Mouse (Mus musculus) lung, postnatal 14 days (tissue): ENCODE measurements at regions not wholly inside any gene's neighbourhood (a gene's known extent, or its start where the extent isn't known, plus 50 kb on each side); places are given as distances from the start of the nearest gene placed in this dataset.

ENCODE experiments used
- DNase-seq: peaks from one replicate; pipeline ENCODE4 v3.0.0; 2021

- DNase-seq = peak; percentile 7
Observed at GRCm38 (mm10) chr3:154513566-154513965, 82.9 kb upstream of the Cryz start.

DNA sequence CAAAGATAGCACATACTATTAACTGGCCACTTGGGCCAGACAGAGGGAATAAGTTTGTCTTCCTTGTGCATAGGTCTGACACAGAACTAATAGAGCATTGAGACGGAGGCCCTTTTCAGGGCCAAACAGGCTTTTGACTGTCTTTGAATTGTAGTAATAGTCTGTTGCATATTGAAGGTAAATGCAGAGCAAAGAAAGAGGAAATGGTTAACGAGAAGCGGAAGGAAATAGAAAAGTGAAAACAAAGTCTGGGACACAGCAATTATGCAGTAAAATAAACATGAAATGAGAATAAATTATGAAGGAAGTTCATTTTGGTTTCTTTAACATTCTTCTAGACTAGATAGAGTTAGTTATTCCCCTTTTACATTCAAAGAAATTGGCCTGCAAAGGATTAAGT, 86.4 kb upstream of the Cryz start:
- DNase-seq = no peak

DNA sequence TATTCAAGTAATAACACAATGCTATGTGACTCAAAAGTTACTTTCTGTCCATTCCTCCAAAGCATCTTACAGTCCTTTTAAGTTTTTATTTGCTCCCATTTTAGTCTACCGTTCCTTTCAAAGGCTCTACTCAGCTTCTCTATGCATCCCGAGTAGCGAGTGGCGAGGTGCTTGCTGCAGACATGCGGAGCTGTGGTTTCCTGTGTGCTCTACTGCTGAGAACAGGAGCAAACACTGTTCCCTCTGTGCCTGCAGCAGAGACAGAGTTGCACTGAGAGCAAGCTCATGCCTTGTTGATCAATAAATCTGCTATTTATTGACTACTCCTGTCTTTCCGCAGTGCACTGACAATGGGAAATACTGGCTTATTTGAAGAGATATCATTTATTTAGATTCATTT, 87.1 kb upstream of the Cryz start:
- DNase-seq = no peak

DNA sequence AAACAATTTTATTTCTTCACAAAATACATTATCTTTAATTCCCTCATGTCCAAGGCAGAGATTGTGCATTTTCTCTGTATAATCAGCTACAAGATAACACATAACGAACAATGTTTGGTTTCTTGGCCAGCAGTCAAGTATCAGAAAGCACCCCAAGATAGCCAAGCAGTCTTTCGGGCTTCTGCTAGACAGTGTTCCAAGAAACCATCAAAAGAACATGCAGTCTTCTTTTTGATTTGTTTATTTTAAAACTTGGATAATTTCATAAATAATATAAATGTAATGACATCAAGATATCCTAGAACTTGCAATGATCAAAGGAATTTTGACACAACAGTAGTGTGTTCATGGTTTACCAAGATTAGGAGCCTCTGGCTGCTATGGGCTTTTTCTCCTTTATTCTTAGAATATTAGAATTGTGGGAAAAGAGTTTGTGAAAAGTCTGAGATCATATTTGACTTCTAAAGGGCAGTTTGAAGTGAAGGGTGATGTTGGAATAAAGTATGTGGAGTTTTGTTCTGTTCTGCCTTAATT, 103.1 kb upstream of the Cryz start:
- no peak for DNase-seq

DNA sequence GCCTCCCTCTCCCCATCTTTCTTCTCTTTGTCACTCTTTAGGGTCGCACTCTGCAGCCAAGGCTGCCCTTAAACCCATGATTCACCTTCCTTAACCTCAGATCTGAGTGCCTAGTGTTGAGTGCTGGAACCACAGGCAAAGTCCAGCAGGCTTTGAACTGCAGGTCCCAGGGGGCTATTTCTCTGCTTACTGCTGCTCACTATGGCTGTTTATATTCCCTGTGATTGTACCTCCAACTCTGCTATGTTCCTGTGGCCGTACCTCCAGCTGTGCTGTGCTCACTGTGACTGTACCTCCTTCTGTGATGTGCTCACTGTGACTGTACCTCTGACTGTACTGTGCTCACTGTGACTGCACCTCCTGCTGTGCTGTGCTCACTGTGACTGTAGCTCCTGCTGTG, 124.1 kb upstream of the Cryz start:
- DNase-seq = no peak

DNA sequence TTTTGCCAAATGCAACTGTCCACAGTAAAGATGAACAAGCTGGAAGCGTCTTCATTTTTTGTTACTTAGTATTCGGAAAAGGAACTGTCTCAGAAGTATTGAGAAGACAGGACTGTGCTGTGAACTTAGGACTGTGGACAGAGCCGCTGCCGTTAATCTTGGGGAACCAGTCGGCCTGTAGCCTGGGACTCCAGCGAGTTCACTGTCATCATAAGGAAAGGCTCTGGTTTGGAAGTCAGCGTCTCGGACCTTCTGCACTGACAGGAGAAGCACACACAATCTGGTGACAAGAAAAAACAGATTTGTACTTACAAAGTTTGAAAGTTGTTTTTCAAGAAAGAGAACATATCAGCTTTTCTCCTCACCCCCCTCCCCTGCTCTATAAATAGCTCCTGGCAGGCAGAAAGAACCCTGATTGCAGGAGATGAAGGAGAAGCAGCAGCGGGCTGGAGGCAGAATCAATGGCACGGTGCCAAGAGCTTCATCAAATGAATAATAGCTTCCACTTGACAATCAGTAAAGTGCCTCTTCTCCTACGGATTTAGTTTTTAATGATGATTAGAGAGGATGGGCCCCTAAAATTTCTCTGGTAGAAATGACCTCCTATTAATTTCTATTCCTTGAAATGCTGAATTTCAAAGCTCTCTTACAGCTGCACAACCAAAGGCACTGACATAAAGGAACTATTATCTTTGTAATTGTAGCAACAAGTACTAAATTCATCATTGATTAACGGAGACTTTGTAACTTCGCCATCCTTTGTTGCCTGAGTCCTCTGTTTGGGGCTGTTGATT, 128.7 kb upstream of the Cryz start:
- DNase-seq = peak; percentile 63

DNA sequence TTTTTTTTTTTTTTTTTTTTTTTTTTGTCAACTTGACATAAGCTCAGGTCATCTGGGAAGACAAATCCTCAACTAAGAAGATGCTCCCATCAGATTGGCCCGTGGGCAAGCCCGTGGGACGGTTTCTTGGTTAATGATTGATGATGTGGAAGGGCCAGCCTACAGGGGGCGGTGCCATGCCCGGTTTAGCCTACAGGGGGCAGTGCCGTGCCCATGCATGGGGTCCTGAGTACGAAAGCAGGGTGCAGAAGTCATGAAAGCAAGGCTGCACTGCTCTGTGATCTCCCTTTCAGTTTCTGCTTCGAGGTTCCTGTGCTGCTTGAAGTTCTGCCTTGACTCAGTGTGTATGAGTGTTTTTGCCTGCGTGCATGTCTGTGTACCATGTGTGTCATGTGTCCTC, 127.7 kb upstream of the Lhx8 start:
- DNase-seq = no peak

GRCm38 (mm10) chr3:154453025-154453424, 122.6 kb upstream of the Lhx8 start:
- no peak for DNase-seq

GRCm38 (mm10) chr3:154452585-154452984, 122.1 kb upstream of the Lhx8 start:
- peak; percentile 29 for DNase-seq

- peak; percentile 8 for DNase-seq
Observed at GRCm38 (mm10) chr3:154451169-154451568, 120.7 kb upstream of the Lhx8 start.

DNA sequence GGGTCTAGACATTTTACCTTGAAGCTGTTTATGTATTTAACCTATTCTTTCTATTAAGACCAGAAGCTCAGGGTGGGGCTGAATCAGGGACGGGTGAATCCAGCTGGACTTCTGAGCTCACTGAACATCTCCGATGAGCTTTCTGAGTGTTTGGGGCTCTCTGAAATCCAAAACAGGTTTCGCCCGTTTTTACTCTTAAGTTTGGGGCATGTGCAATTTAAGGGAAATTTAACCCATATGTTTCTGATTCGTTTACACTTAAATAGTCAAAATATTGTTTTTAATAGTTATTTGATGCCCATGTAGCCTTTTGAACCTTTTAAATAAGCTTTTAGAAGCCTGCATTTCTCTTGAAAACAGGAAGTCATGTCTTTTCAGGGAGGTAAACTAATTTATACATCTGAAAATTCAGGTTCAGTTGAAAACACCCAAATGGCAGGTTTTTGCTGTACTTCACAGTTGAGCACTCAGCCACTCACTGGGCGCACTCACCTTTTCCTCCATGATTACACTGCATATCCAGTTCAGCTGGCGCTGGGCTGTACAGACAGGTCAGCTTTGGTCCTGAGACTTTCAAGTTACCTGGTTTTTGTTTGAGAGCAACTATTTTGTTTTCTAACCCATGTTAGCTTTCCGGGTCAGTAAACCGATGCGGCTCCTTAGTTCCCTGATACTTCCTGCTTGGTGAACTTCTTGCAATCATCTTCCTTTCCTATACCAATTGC, 113.1 kb upstream of the Lhx8 start:
- no peak for DNase-seq

DNA sequence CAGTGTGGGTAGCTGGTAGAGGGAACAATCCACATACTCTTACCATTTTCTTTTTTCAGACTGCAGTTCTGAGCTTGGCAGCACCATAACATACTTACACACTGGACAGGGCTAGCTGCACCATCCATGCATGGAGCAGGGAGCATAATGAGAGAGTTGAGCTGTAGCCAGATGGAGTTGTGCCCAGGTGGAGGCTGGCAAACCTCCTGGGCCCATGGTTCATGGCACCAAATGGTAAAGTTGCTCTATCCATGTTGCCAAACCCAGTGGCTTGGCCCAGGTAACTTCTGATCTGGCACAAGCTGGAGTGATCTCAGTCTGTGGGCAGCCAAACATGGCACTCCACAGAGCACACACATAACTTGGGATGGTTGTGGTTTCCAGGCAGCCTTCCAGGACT, 111.0 kb upstream of the Lhx8 start:
- DNase-seq = no peak

DNA sequence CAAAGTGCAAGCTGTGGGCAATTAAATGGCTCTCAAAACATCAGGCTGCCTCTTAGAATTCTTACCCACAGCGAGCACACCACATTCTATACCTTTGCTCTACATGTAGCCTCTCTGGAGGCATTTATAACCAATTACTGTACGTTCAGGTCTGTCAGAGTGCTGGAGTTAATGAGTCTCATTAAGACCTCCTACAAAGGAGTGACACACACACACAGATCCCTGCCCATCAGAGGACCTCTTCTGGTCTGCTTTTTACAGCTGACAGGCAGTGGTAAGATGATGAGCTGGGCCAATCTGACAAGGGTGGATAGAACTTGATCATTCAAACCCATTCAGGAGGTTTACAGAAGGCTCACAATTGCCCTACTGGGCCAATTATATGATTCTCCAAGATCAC, 110.4 kb upstream of the Lhx8 start:
- no peak for DNase-seq

- no peak for DNase-seq
Observed at GRCm38 (mm10) chr3:154430856-154431255, 100.4 kb upstream of the Lhx8 start.

DNA sequence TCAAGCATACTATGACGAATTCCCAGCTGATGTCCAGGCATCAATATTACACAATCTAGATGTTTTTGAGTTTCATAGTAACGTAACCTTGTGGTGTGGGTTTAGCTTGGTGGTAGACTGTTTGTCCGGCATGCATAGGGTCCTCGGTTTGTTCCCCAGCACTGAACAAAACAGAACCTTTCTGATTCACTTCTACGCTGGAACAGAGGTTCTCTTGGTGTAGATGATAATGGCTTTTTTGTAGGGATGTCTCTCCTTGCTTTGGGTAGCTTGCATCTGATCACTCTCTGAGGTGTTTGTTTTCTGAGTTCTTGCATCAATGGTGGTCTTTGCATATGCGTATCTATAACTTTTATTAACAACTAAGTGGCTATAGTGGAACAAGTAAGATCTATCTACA, 99.2 kb upstream of the Lhx8 start:
- DNase-seq = no peak

DNA sequence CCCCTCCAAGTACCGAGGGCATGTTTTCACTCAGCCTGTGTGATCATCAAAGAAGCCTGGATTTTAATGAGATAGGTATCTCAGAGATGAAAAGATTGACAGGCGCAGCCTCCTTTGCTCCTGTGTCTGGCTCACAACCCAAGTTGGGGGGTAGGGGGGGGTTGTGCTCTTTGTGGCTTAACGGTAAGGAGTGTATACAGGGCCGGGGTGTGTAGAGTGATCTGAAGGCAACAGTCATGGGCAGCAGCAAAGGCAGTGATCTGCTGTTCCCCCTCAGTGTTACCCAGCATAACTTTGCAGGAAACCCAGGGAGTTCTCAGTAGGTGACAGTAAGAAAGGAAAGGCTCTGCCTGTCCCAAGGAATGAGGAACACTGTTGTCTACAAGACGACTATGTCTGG, 94.1 kb upstream of the Lhx8 start:
- no peak for DNase-seq

GRCm38 (mm10) chr3:154421461-154421950, 91.0 kb upstream of the Lhx8 start:
- DNase-seq = peak; percentile 6

- peak; percentile 41 for DNase-seq
Observed at GRCm38 (mm10) chr3:154418177-154418832, 87.8 kb upstream of the Lhx8 start.

DNA sequence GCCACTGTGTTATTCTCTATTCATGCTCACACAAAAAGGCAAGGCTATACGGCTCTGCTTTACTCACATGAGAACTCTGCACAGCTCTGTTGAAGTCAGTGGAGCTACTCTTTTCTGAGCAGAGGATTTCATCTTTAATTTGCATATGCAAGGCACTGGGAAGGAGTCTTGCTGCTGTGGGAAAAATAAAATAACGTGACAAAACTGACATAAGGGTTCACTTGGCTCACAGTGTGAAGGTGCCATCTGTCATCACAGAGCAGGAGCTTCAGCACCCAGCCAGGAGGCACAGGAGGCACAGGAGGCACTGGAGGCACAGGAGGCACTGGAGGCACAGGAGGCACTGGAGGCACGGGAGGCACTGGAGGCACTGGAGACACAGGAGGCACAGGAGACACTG, 83.9 kb upstream of the Lhx8 start:
- DNase-seq = no peak

DNA sequence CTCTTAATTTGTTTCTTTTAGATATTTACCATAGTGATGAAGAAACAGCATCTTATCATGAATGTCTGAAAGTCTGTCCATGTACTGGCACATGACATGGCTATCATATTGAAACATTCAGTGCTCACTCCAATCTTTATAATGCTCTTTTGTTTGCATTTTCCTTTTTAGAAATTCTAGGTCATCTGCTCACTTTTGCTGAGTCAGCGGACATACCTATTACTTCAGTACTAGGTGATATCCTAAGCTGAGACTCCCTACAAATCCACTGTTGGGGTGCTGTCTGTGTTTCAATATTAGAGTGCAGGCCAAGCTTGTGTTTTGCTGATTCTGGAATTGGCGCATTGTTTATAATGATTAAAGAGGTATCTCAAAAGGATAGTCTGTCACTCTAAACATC, 79.8 kb upstream of the Lhx8 start:
- no peak for DNase-seq

- no peak for DNase-seq
Observed at GRCm38 (mm10) chr3:154402081-154402480, 71.6 kb upstream of the Lhx8 start.

DNA sequence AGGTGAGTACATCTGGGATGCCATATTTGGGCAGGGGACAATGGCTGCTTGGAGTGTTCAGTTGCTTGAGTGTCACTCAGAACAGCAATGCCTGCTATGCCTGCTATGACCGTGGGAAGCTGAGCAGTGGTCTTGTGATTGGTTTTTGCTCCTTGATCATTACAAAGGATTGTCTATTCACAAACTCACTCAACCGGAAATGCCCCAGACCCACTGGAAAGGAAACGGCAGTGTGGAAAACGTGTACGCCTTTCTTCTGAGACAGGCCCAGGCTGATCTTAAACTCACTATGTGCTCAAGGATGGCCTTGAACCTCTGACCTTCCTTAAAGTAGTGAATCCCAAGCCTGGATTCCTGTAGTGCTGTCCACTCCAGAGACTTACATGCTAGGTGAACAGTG, 63.2 kb upstream of the Lhx8 start:
- DNase-seq = no peak

- no peak for DNase-seq
Observed at GRCm38 (mm10) chr3:154391629-154392028, 61.2 kb upstream of the Lhx8 start.

DNA sequence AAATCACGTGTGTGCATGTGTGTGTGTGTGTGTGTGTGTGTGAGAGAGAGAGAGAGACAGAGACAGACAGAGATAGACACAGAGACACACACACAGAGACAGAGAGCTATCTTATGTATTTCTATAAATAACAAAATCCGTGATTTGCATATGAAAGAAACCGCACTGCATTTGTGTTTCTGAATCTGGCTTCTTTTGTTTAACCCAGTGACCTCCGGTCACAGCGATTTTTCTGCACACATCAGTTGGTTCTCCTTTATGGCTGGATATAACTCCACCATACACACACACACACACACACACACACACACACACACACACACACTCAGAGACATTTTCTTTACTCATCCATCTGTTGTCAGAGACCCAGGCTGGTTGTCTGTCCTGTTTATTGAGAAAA, 58.2 kb upstream of the Lhx8 start:
- DNase-seq = no peak
